Mouse (Mus musculus) liver, embryonic 14.5 days (tissue): Measurements from ENCODE around the gene Nceh1. TPM values are rescaled to one million over a fixed set of nuclear protein-coding genes. Genes with fewer than 3 reads are reported as not detected.

Experiments used
- ATAC-seq: fragments of 200-750 bp; cut with Nextera tagmentation; 2 replicates; pipeline ENCODE4 v1.8.0; 2017; ENCODE audit warnings: moderate number of reproducible peaks, mild to moderate bottlenecking, moderate library complexity; ENCODE audit not compliant: insufficient read depth
- DNase-seq, 3 experiments: peaks; one replicate each; pipeline ENCODE4 v3.0.0-alpha.2; 2012 to 2013; ENCODE audit warnings: low read depth in 3 of 3, low spot score in 3 of 3
- H3K27ac ChIP-seq: fragments of 300-500 bp; sonication (generic); 2 replicates; pipeline ENCODE4 v1.5.1; 2014; ENCODE audit warnings: moderate library complexity, mild to moderate bottlenecking, control low read depth, inconsistent platforms
- H3K27me3 ChIP-seq: fragments of 300-500 bp; sonication (generic); 2 replicates; pipeline ENCODE4 v1.6.1; 2014; ENCODE audit warnings: mild to moderate bottlenecking, low read length, moderate library complexity; ENCODE audit not compliant: control insufficient read depth, insufficient read depth
- H3K36me3 ChIP-seq: fragments of 300-500 bp; sonication (generic); replicated peaks from 2 replicates; pipeline ENCODE4 v1.6.1; 2014; ENCODE audit warnings: low read depth; ENCODE audit not compliant: control insufficient read depth, insufficient read depth
- H3K4me1 ChIP-seq, 2 experiments: fragments of 200-500 bp in 1 of 2; fragments of 300-500 bp in 1 of 2; sonication (generic) in 1 of 2; replicated peaks; 2 replicates each; pipeline ENCODE4 v1.6.1; 2012 to 2014; ENCODE audit warnings: antibody characterized with exemption in 1 of 2, inconsistent platforms in 1 of 2, low read length in 1 of 2; ENCODE audit not compliant: control insufficient read depth in 2 of 2, insufficient read depth in 2 of 2
- H3K4me2 ChIP-seq: fragments of 300-500 bp; sonication (generic); 2 replicates; pipeline ENCODE4 v1.6.1; 2014; ENCODE audit warnings: low read depth, mild to moderate bottlenecking, control low read depth, moderate library complexity
- H3K4me3 ChIP-seq, 2 experiments: fragments of 200-500 bp in 1 of 2; fragments of 300-500 bp in 1 of 2; sonication (generic) in 1 of 2; 2 replicates each; pipeline ENCODE4 v1.5.1; 2012 to 2014; ENCODE audit warnings: low read depth in 2 of 2, low read length in 2 of 2, mild to moderate bottlenecking in 2 of 2, control low read depth in 1 of 2, inconsistent platforms in 1 of 2, moderate library complexity in 1 of 2; ENCODE audit not compliant: insufficient read depth in 1 of 2
- H3K9ac ChIP-seq: fragments of 300-500 bp; sonication (generic); replicated peaks from 2 replicates; pipeline ENCODE4 v1.6.1; 2014; ENCODE audit warnings: mild to moderate bottlenecking, control low read depth, moderate library complexity
- H3K9me3 ChIP-seq: fragments of 300-500 bp; sonication (generic); 2 replicates; pipeline ENCODE4 v1.6.1; 2016; ENCODE audit warnings: low read length, mixed read lengths; ENCODE audit not compliant: control insufficient read depth
- CTCF ChIP-seq: IDR thresholded peaks from 2 replicates; pipeline ENCODE4 v1.5.1; 2016; ENCODE audit warnings: antibody characterized with exemption, low read depth, control low read depth
- EP300 ChIP-seq: IDR thresholded peaks from 2 replicates; pipeline ENCODE4 v1.6.1; 2016; ENCODE audit warnings: antibody characterized with exemption, low read depth
- WGBS: fragments of 180-500 bp; shearing (Covaris S2); extraction: QIAGEN DNeasy Blood & Tissue Kit; methylation state at CpG from one replicate; pipeline ENCODE4 v1.1.7; 2014; ENCODE audit not compliant: insufficient replicate concordance; 5-methylcytosine and 5-hydroxymethylcytosine counted together
- polyA plus RNA-seq, 2 experiments: library from polyadenylated mRNA; depleted of rRNA in 1 of 2; stranded (reverse) in 1 of 2; unstranded in 1 of 2; fragments of >200 nt; fragmentation: Nextera tagmentation in 1 of 2; extraction: Ambion mirVana in 1 of 2; gene quantifications; 2 replicates each; pipeline versions ENCODE4 v1.2.1 to v1.2.3; 2012 to 2014

Gene Nceh1
- polyA plus RNA-seq, 2 experiments: 1.2 to 3.2 TPM

- no peak overlapping the region for H3K9ac ChIP-seq
- no peaks in the 10 kb centered on the region for H3K36me3 ChIP-seq
- no peak for TF ChIP-seq EP300
- TF ChIP-seq CTCF: no peak
- H3K4me3 ChIP-seq: no peak overlapping the region
- H3K4me1 ChIP-seq: 0 out of 4 replicates have a peak, but pooled peaks cover 0 to 5% of the 10 kb centered on the region in 2 experiments
- WGBS: 48% methylated on average over 9 of the region's 9 CpGs
- no peak for DNase-seq
- no peak overlapping the region for H3K27ac ChIP-seq
- H3K27me3 ChIP-seq: no peaks in the 10 kb centered on the region
- no peak overlapping the region for H3K4me2 ChIP-seq
- no peak for ATAC-seq
- H3K9me3 ChIP-seq: no peaks in the 10 kb centered on the region
Observed at GRCm38 (mm10) chr3:27320613-27321495, 138.1 kb downstream of the Nceh1 start.

- ATAC-seq: no peak
- H3K36me3 ChIP-seq: no peaks in the 10 kb centered on the region
- H3K9me3 ChIP-seq: no peaks in the 10 kb centered on the region
- 58% methylated on average over 9 of the region's 9 CpGs for WGBS
- H3K27me3 ChIP-seq: no peaks in the 10 kb centered on the region
- 0 out of 4 replicates have a peak, but pooled peaks cover 0 to under 1% of the 10 kb centered on the region in 2 experiments for H3K4me1 ChIP-seq
- H3K9ac ChIP-seq: no peak overlapping the region
- no peak for TF ChIP-seq CTCF
- TF ChIP-seq EP300: no peak
- H3K27ac ChIP-seq: no peak overlapping the region
- H3K4me3 ChIP-seq: no peak overlapping the region
- DNase-seq: no peak
- H3K4me2 ChIP-seq: no peak overlapping the region
Observed at GRCm38 (mm10) chr3:27322591-27322990, 139.8 kb downstream of the Nceh1 start.

GRCm38 (mm10) chr3:27323551-27323950 lies 140.8 kb downstream of the Nceh1 start:
- Histone ChIP-seq H3K4me3 (no peak overlapping the region), H3K36me3 (no peaks in the 10 kb centered on the region), H3K9ac (no peak overlapping the region), H3K4me2 (no peak overlapping the region), H3K27me3 (no peaks in the 10 kb centered on the region), H3K27ac (no peak overlapping the region), H3K9me3 (no peaks in the 10 kb centered on the region), H3K4me1 (no peaks in the 10 kb centered on the region)
- DNase-seq: no peak
- ATAC-seq: no peak
- 66% methylated on average over 5 of the region's 5 CpGs for WGBS
- TF ChIP-seq CTCF: no peak
- no peak for TF ChIP-seq EP300

GRCm38 (mm10) chr3:27326633-27327191 lies 143.9 kb downstream of the Nceh1 start:
- WGBS: 58% methylated on average over 4 of the region's 4 CpGs
- TF ChIP-seq EP300 (no peak), CTCF (no peak)
- DNase-seq (no peak), ATAC-seq (no peak)
- Histone ChIP-seq H3K4me2 (no peak overlapping the region), H3K4me3 (no peak overlapping the region), H3K27ac (no peak overlapping the region), H3K27me3 (no peaks in the 10 kb centered on the region), H3K9ac (no peak overlapping the region), H3K36me3 (no peaks in the 10 kb centered on the region), H3K4me1 (no peaks in the 10 kb centered on the region), H3K9me3 (no peaks in the 10 kb centered on the region)

DNA sequence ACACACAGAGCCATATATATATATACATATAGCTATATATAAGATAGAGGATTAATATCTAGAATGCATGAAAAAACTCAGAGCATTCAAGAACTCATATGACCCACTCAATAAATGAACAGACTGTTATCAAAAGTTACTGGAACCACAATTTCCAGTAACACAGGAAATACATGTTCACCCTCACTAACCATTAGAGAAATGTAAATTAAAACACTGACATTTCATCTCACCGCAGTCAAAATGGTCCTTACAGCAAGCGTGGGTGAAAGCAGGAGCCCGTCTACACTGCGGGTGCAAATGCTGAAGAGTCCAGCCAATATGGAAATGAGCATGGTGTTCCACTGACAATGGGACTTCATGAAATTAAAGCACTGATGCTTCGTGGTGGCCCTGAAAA lies 147.9 kb downstream of the Nceh1 start:
- Histone ChIP-seq H3K4me2 (no peak overlapping the region), H3K27ac (no peak overlapping the region), H3K9ac (no peak overlapping the region), H3K36me3 (no peaks in the 10 kb centered on the region), H3K9me3 (no peaks in the 10 kb centered on the region), H3K4me3 (no peak overlapping the region), H3K27me3 (no peaks in the 10 kb centered on the region), H3K4me1 (no peaks in the 10 kb centered on the region)
- ATAC-seq (no peak), DNase-seq (no peak)
- TF ChIP-seq EP300 (no peak), CTCF (no peak)
- 61% methylated on average over 5 of the region's 5 CpGs for WGBS

Other genes with a start within 250 kb of the Nceh1 start
- 12.8 and 15.9 TPM in 2 replicates for gene Ect2, start 29.1 kb upstream of the Nceh1 start, polyA plus RNA-seq (2012; rRNA removed)
- 37.2 and 41.1 TPM in 2 replicates for gene Ect2, start 29.1 kb upstream of the Nceh1 start, polyA plus RNA-seq (2014; fragmentation: Nextera tagmentation; extraction: Ambion mirVana)
- gene Tnfsf10, start 134.1 kb downstream of the Nceh1 start, polyA plus RNA-seq (2012; rRNA removed): 0.04 and 0.09 TPM in 2 replicates
- 0.04 and 0.11 TPM in 2 replicates for gene Tnfsf10, start 134.1 kb downstream of the Nceh1 start, polyA plus RNA-seq (2014; fragmentation: Nextera tagmentation; extraction: Ambion mirVana)
- gene Ghsr, start 188.4 kb downstream of the Nceh1 start, polyA plus RNA-seq (2012; rRNA removed): not detected in 2 replicates
- not detected in 2 replicates for gene Ghsr, start 188.4 kb downstream of the Nceh1 start, polyA plus RNA-seq (2014; fragmentation: Nextera tagmentation; extraction: Ambion mirVana)